Mouse (Mus musculus): ENCODE measurements at regions not wholly inside any gene's neighbourhood (a gene's known extent, or its start where the extent isn't known, plus 50 kb on each side); places are given as distances from the start of the nearest gene placed in this dataset.

GRCm38 (mm10) chr1:33271437-33272145, 398.0 kb downstream of the Prim2 start:
- DNase-seq = no peak

DNA sequence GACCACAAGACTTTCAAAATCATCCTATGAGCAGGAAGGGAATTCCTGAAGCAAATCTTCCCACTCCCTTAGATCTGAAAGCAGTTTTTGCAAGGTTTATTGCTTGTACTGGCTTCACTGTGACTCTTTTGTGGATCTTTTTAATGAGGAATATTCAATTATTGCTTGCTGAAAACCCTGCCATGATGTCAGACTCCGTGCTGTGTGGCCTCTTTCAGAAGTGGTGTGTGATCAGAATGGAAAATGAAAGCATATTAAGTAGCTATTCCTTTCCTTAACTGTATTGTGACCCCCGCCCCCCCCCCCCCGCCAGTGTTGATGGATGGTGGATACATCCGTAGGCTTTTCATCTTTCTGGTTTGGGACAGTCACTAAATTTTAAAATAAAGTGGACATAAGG, 400.4 kb downstream of the Prim2 start:
- no peak for DNase-seq

GRCm38 (mm10) chr1:33265731-33266415, 403.7 kb downstream of the Prim2 start:
- DNase-seq = peak; percentile 15

GRCm38 (mm10) chr1:33249474-33249873, 420.1 kb downstream of the Prim2 start:
- DNase-seq = no peak

- DNase-seq = no peak
Measured at GRCm38 (mm10) chr1:33247076-33247475, 422.5 kb downstream of the Prim2 start.

DNA sequence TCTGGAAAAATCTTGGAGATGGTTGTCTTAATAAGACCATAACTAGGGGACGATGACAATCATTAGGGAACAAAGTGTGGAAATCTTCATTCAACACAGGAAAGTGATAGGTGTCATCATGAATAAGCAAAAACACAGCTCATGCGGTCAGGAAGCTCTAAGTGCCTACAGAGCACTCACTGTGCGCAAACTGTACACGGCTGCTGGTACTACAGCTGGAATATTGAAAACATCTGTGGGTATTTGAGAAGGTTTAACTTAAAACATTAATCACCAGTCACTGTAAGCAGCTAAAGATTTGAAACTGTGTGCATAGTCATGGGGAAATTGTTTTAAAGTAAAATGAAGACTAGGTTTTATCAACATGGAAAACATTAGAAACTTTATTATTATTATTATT, 424.4 kb downstream of the Prim2 start:
- DNase-seq = no peak

DNA sequence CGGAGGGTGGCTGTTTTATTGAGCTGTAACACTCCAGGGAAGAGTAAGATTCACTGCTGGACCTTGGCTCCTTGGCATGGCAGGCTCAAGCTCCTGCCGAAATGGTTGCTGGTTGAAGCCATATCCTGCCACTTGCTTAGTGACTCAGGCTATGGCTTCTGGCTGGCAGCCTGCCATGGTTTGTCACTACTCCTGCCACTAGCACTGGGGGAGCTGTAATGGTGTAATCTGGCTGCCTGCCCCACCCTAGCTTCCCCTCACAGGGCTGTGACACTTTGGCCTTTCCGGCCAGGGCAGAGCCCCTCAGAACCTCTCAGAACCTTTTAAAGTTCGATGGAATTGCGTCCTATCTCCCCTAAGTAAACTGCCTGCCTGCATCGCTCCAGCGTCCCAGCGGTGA, 424.9 kb downstream of the Prim2 start:
- peak; percentile 8 for DNase-seq

GRCm38 (mm10) chr1:33222997-33223396, 446.6 kb downstream of the Prim2 start:
- DNase-seq = no peak

DNA sequence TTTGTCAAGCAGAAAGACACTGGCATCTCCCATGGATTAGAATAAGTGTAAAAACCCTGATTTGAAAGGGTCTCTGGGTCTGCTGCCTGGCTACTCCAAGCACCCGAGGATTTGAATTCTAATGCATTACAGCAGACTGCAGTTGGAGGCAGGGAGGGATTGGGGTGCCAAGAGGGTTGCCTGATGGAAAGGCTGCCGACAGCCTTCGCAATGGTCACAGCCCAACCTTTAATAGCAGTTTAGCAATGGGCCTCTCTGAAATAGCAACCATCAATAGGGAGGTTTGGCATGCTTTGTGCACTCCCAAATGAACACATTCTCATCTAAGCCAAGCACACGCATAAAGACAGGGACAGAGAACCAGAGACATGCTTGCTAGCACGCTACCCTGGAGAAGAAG, 454.8 kb downstream of the Prim2 start:
- DNase-seq = no peak

DNA sequence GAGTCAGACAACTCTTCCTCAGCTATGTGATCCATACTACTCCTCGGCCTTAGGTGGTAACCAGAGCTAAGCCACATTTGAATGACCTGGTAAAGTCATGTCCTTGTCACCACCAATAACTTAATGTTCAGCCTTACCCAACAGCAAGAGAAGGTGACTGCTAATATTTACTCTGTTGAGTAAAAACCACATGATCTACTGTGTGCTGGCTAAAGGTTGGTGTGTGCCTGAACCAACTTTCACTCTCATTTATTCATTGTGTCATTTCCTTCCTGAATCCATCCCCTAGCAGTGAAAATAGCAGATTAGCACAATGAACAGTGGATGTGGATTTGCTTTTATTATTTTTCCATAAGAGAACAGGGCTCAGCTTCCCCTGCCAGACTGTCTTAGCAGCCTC, 455.2 kb downstream of the Prim2 start:
- no peak for DNase-seq

GRCm38 (mm10) chr1:33201571-33202189, 467.9 kb downstream of the Prim2 start:
- DNase-seq = no peak

- no peak for DNase-seq
Measured at GRCm38 (mm10) chr1:33195114-33195513, 474.5 kb downstream of the Prim2 start.

- DNase-seq = no peak
Measured at GRCm38 (mm10) chr1:33174646-33175435, 494.8 kb downstream of the Prim2 start.

DNA sequence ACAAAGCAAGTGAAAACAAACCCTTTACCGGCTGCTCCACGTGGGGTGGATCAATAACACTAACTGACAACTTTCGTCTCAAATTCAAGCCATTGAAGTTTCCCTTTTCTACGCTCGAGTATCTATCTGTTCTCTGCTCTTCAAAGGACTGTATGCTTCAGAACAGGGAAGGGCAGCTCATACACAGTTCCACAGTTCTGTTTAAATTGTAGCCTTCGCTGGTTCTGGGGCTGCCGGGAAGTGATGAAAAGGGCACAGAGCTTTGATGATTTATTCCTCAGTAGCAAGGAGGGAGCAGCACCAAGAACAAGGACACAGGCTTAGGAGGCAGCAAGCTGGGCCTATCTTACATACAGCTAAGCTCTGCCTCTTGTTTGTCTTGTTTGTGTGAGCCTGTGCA, 532.6 kb downstream of the Prim2 start:
- no peak for DNase-seq

DNA sequence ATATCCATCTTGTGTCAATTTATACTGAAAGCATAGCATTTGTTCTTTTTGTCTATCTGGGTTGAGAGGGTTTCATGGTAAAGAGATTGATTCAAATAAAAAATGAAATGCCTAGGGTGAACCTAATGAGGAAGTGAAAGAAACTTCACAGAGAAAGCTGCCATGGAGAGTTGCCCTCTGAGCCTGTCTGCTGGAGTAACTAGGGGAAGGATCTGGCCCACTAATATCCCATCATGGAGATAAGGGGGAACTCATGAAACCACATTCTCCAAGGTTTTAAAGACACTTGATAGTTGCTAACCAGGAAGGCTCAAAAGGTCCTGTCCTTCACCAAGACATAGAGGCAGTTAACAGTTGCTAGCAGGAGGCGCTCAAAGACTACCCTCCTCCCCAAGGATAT, 539.2 kb downstream of the Prim2 start:
- no peak for DNase-seq

DNA sequence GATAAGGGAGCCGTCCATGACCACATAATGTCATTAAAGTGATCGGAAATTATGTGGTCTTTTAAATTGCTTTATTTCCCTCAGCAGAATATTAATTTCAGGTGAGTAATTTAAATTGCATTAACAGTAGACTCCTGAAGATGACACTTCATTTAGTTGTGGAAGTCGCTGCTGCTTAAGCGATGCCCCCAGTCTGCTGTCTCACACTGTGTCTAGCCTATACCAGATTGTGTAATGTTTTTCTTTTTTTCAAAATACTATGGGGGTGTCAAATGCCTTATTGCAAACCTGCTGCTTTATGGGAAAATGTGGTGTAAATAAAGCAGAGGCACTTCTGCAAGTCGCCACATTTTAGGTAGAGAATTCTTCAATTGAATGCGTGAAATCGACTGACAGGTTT, 544.5 kb downstream of the Prim2 start:
- no peak for DNase-seq

DNA sequence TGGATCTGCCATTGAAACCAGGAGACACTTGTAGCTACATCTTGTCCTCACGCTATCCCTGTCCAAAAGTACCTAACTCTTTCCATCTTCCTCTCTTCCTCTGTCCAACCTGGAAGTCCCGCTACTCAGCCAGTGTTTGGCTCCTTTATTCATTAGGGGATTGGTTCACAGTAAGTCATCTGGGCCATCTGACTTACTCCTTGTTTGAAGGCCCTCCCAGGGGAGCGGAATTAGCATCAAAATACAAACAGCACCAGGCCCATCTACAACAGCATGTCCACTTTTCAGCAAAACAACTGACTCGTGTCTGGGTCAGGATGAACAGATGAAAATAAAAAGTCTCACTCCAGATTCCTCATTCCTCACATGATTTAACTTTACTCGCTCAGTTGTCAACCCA, 559.2 kb upstream of the Gm5415 start:
- no peak for DNase-seq

- DNase-seq = no peak
Measured at GRCm38 (mm10) chr1:33104296-33104695, 557.2 kb upstream of the Gm5415 start.

DNA sequence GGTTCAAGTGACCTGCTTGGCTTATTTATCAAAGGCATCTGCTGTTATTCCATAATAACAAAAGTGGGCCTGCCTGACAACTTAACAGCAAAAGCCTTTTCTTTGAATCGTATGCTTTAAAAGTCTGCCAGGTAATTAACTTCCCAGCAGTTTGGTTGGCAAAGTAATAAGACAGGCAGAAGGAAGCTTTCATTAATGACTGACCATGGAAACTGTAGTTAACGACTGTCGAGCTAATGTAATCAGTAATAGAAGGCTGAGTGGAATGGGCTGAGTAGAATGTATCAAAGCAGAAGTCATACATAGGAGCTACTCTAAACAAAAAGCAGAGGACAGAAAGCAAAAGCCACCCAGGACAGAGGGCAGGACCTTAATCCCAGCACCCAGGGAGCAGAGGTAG, 551.0 kb upstream of the Gm5415 start:
- DNase-seq = no peak

- DNase-seq = no peak
Measured at GRCm38 (mm10) chr1:33096851-33097250, 549.8 kb upstream of the Gm5415 start.

- no peak for DNase-seq
Measured at GRCm38 (mm10) chr1:33074551-33074950, 527.5 kb upstream of the Gm5415 start.

GRCm38 (mm10) chr1:33058010-33058409, 510.9 kb upstream of the Gm5415 start:
- DNase-seq = peak; percentile 6

- no peak for DNase-seq
Measured at GRCm38 (mm10) chr1:33044388-33044787, 497.3 kb upstream of the Gm5415 start.

Data from heart, postnatal 4 days (tissue).